Mouse (Mus musculus) myocyte (in vitro differentiated cells): Measurements from ENCODE around the gene Plekhm2.

ENCODE experiments used
- CEBPB ChIP-seq: IDR thresholded peaks from 2 replicates; pipeline ENCODE4 v1.6.1; 2011; ENCODE audit warnings: mild to moderate bottlenecking, moderate library complexity; ENCODE audit not compliant: poor library complexity, insufficient read depth, severe bottlenecking
- E2F4 ChIP-seq: IDR thresholded peaks from one replicate; pipeline ENCODE4 v1.6.1; 2011; ENCODE audit warnings: mild to moderate bottlenecking, control low read depth, moderate library complexity; ENCODE audit not compliant: insufficient read depth
- MAX ChIP-seq: IDR thresholded peaks from one replicate; pipeline ENCODE4 v1.6.1; 2011; ENCODE audit warnings: low read depth, mild to moderate bottlenecking, control low read depth
- MYOD1 ChIP-seq, 3 experiments: IDR thresholded peaks; one replicate each; pipeline ENCODE4 v1.6.1; 2011; ENCODE audit warnings: control low read depth in 2 of 3, low read depth in 2 of 3, mild to moderate bottlenecking in 2 of 3, moderate library complexity in 1 of 3; ENCODE audit not compliant: insufficient read length in 2 of 3, control insufficient read depth in 1 of 3
- MYOG ChIP-seq, 3 experiments: IDR thresholded peaks; one replicate each; pipeline ENCODE4 v1.6.1; 2011; ENCODE audit warnings: control low read depth in 2 of 3, low read depth in 2 of 3, mild to moderate bottlenecking in 2 of 3; ENCODE audit not compliant: insufficient read length in 2 of 3, control insufficient read depth in 1 of 3, insufficient read depth in 1 of 3
- POLR2A ChIP-seq: IDR thresholded peaks from one replicate; pipeline ENCODE4 v1.6.1; 2011; ENCODE audit warnings: low read depth, mild to moderate bottlenecking, control low read depth, moderate library complexity; ENCODE audit not compliant: insufficient read length
- POLR2AphosphoS2 ChIP-seq: IDR thresholded peaks from one replicate; pipeline ENCODE4 v1.6.1; 2011; ENCODE audit warnings: low read depth, control low read depth; ENCODE audit not compliant: insufficient read length
- REST ChIP-seq: IDR thresholded peaks from one replicate; pipeline ENCODE4 v1.6.1; 2011; ENCODE audit warnings: mild to moderate bottlenecking, control low read depth, moderate library complexity; ENCODE audit not compliant: insufficient read depth, insufficient read length
- SRF ChIP-seq: IDR thresholded peaks from one replicate; pipeline ENCODE4 v1.6.1; 2011; ENCODE audit warnings: low read depth; ENCODE audit not compliant: control insufficient read depth, insufficient read length
- TCF12 ChIP-seq: IDR thresholded peaks from one replicate; pipeline ENCODE4 v1.6.1; 2011; ENCODE audit warnings: mild to moderate bottlenecking, control low read depth; ENCODE audit not compliant: poor library complexity, insufficient read depth, severe bottlenecking
- TCF3 ChIP-seq: IDR thresholded peaks from one replicate; pipeline ENCODE4 v1.6.1; 2011; ENCODE audit warnings: low read depth, control low read depth; ENCODE audit not compliant: insufficient read length
- USF1 ChIP-seq: IDR thresholded peaks from one replicate; pipeline ENCODE4 v1.6.1; 2011; ENCODE audit warnings: low read depth, mild to moderate bottlenecking, control low read depth, moderate library complexity

GRCm38 (mm10) chr4:141664799-141665198 lies at the start of gene Plekhm2:
- no peak for TF ChIP-seq POLR2A
- TF ChIP-seq POLR2AphosphoS2 = no peak
- no peak for TF ChIP-seq CEBPB
- TF ChIP-seq MAX = no peak
- TF ChIP-seq E2F4 = no peak
- no peak for TF ChIP-seq USF1
- TF ChIP-seq TCF12 = no peak
- no peak for TF ChIP-seq MYOD1 (IDR thresholded peaks at IDR 0.05; ENCODE audit: control insufficient read depth in 1 of 3, insufficient read length in 2 of 3, low read depth in 2 of 3)
- no peak for TF ChIP-seq REST
- TF ChIP-seq MYOG (IDR thresholded peaks at IDR 0.05; ENCODE audit: control insufficient read depth in 1 of 3, insufficient read depth in 1 of 3, insufficient read length in 2 of 3, low read depth in 2 of 3) = no peak
- no peak for TF ChIP-seq TCF3
- no peak for TF ChIP-seq SRF
